8 mouse cellular contexts compared by ENCODE assay signal in genomic region chr12:80013577-80013903, GRCm38 (mm10).
DNase-seq lines count a peak whose midpoint lies in the region; ATAC-seq and TF ChIP-seq lines count a peak whose summit lies in the region.

No protein-coding gene starts in this region.

- no peaks in the 10 kb centered on the region for H3K9me3 ChIP-seq in embryonic facial prominence, embryonic 10.5 days
- no peaks in the 10 kb centered on the region for H3K9me3 ChIP-seq in hindbrain, postnatal 0 days (ENCODE audit: low read length)
- no peaks in the 10 kb centered on the region for H3K9me3 ChIP-seq in midbrain, embryonic 12.5 days

- no peaks in the 10 kb centered on the region for H3K36me3 ChIP-seq in embryonic facial prominence, embryonic 10.5 days (replicated peaks)
- H3K36me3 ChIP-seq in hindbrain, postnatal 0 days (ENCODE audit: insufficient read depth, low read length) = no peaks in the 10 kb centered on the region
- H3K36me3 ChIP-seq in midbrain, embryonic 12.5 days = no peaks in the 10 kb centered on the region

- 81% methylated on average over 6 of the region's 6 CpGs for WGBS in embryonic facial prominence, embryonic 10.5 days
- 30% methylated on average over 6 of the region's 6 CpGs for WGBS in hindbrain, postnatal 0 days
- 59% methylated on average over 6 of the region's 6 CpGs for WGBS in midbrain, embryonic 12.5 days

- no peak for TF ChIP-seq CTCF in gastrocnemius, adult 2 months (IDR thresholded peaks at IDR 0.05)
- no peak for TF ChIP-seq CTCF in hindbrain, postnatal 0 days (IDR thresholded peaks at IDR 0.05; ENCODE audit: low read depth)

- no peaks in the 10 kb centered on the region for H3K27me3 ChIP-seq in embryonic facial prominence, embryonic 10.5 days (replicated peaks; ENCODE audit: low read depth, poor library complexity, severe bottlenecking)
- no peaks in the 10 kb centered on the region for H3K27me3 ChIP-seq in hindbrain, postnatal 0 days (ENCODE audit: insufficient read depth, low read length)
- H3K27me3 ChIP-seq in midbrain, embryonic 12.5 days = 0 out of 2 replicates have a peak, but pooled peaks cover 3% of the 10 kb centered on the region

- ATAC-seq in hindbrain, postnatal 0 days = peak; percentile 43; the same call in 1 of the 2 replicates
- ATAC-seq in midbrain, embryonic 12.5 days (ENCODE audit: low FRiP score, low read depth) = 0 out of 2 replicates have a peak, but pooled peaks have one; percentile 4

- H3K9ac ChIP-seq in hindbrain, postnatal 0 days (replicated peaks; ENCODE audit: low read length) = peak overlapping the region; percentile 19; the same call in 1 of the 2 replicates
- no peak overlapping the region for H3K9ac ChIP-seq in midbrain, embryonic 12.5 days (replicated peaks)

- H3K4me2 ChIP-seq in hindbrain, postnatal 0 days (ENCODE audit: low read depth, low read length) = peak overlapping the region; percentile 44
- H3K4me2 ChIP-seq in midbrain, embryonic 12.5 days (replicated peaks) = peak overlapping the region; percentile 16; the same call in 1 of the 2 replicates

- no peak for DNase-seq in gastrocnemius, adult 2 months
- DNase-seq in gastrocnemius, adult 8-10 months (ENCODE audit: low spot score in 2 of 2) = no peak
- DNase-seq in embryonic facial prominence, embryonic 10.5 days (ENCODE audit: low spot score) = no peak
- peak; percentile 25 for DNase-seq in hindbrain, postnatal 0 days (ENCODE audit: low spot score)
- no peak for DNase-seq in spleen, postnatal 36 days (ENCODE audit: low spot score in 2 of 2)
- DNase-seq in frontal cortex, postnatal 25 days (ENCODE audit: low spot score in 2 of 2) = no peak
- no peak for DNase-seq in gastrocnemius, postnatal 10 days

- intact Hi-C loops in gastrocnemius, adult 2 months (cut with DNase I) = loop anchor here (5.0 kb wide), 1 partner anchor 41 kb away; no protein-coding TSS in a partner anchor

- H3K4me1 ChIP-seq in embryonic facial prominence, embryonic 10.5 days = peaks cover 35% of the 10 kb centered on the region
- H3K4me1 ChIP-seq in hindbrain, postnatal 0 days (ENCODE audit: insufficient read depth, low read length) = no peaks in the 10 kb centered on the region; the same call in 1 of the 2 replicates
- H3K4me1 ChIP-seq in midbrain, embryonic 12.5 days = peaks cover 12% of the 10 kb centered on the region

- H3K4me3 ChIP-seq in gastrocnemius, adult 2 months = peak overlapping the region; percentile 57
- no peak overlapping the region for H3K4me3 ChIP-seq in embryonic facial prominence, embryonic 10.5 days
- peak overlapping the region; percentile 1; the same call in 1 of the 2 replicates for H3K4me3 ChIP-seq in hindbrain, postnatal 0 days (ENCODE audit: low read length)
- no peak overlapping the region for H3K4me3 ChIP-seq in midbrain, embryonic 12.5 days

- H3K27ac ChIP-seq in gastrocnemius, adult 2 months = peak overlapping the region; percentile 64
- H3K27ac ChIP-seq in embryonic facial prominence, embryonic 10.5 days (replicated peaks) = peak overlapping the region; percentile 73
- H3K27ac ChIP-seq in hindbrain, postnatal 0 days = peak overlapping the region; percentile 75; the same call in 1 of the 2 replicates
- H3K27ac ChIP-seq in midbrain, embryonic 12.5 days (replicated peaks) = peak overlapping the region; percentile 52

Comparison
In these comparisons a context has a peak if more than half of its experiments do, and no peak if none do; other contexts are left out.
1. H3K4me3 ChIP-seq: peak in gastrocnemius, adult 2 months (single experiment) and hindbrain, postnatal 0 days (single experiment); none in embryonic facial prominence, embryonic 10.5 days (single experiment) and midbrain, embryonic 12.5 days (single experiment).
2. Peak in every context shown above with its lines, with median percentiles within 50 percentile points of each other: H3K27ac ChIP-seq.